Mouse (Mus musculus) CD4-positive, CD25-positive, alpha-beta regulatory T cell, adult 2 months (primary cell): ENCODE results near the gene Gm2174.

Experiments used
- DNase-seq: peaks from one replicate; pipeline ENCODE4 v3.0.0-alpha.2; 2012; ENCODE audit warnings: low read depth, low spot score

Gm2174 gene

DNA sequence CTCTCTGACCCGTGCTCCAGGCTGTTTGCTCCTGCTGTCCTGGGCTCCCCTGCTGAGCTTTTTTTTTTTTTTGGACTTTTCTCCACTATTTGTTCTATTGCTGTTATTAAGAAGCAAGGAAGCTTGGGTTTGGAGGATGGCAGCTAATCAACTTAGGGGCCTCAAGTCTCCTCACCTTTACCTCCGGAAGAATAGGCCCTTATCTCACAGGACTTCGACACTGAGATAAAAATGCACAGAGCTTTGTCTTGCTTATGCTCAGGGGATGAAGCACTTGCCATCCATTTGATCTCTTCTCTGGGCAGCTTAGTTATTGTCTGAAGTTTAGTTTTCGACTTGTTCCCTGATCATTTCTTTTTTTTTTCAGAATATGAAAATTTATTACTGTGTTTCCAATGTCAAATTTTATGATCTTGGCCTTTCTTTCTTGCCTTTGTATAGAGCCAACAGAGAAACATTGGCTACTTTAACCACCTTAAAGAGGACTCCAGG, at the start of gene Gm2174:
Gene Gm2174 (plus strand): TSS at position 442 of the 492 bp plus-strand sequence.
- no peak for DNase-seq

DNA sequence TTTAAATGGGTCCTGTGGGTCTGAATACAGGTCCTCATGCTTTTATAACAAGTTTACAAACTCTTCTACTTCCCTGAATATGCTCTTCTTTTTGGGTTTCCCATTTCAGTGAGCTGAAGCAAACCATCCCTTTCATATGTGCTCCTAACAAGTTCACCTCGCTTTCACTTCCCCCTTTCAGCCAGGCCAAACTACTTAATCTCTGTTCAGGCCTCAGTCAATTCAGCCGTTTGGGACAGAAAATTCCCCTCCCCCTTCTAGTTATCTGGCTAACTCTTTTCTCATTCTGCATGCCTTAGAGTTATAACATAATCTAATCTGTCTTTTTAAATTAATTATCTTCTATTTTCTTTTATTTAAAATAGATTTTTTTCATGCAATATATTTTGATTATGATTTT, 43.1 kb upstream of the Gm2174 start:
- no peak for DNase-seq

DNA sequence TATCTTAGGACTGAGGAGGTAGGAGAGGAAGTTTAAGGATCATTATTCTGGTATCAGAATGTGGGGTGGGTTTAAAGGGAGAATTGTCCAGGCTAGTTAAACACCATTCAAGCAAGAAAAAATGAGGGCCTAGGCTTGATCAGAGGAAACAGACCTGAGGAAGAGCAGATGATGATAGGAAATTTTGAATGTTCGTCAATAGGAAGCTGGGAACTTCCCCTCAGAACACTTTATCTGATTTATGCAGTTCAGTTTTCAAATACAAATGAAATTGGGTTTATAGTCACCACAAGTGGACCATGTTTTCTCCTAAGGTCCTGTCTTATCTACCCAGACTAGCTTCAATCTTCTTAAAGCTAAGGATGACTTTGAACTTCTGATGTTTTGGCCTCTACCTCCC, 42.3 kb upstream of the Gm2174 start:
- DNase-seq = peak; percentile 49

DNA sequence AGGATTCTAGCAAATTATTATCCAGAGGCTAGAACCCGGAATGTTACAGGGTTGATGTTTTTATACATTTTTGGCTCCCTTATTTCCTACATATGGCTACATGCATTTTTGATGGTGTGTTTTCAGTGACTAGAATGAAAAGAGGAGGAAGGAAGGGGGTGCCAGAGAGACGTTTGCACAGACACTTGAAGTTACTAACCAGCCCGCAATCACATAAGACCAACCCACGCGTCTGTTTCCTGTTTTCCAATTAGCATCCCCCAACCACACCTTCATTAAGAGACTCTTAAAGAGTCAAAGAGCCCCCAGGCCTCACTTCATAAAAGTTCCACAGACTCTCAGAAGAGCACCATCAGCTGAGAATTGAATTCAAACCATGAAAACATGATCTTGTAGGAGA, 41.6 kb upstream of the Gm2174 start:
- peak; percentile 59 for DNase-seq

- no peak for DNase-seq
These were observed 31.5 kb upstream of the Gm2174 start for GRCm38 (mm10) chrX:56416277-56416676.

GRCm38 (mm10) chrX:56417541-56417940, 30.2 kb upstream of the Gm2174 start:
- peak; percentile 56 for DNase-seq

- DNase-seq = peak; percentile 42
These were observed 17.2 kb upstream of the Gm2174 start for GRCm38 (mm10) chrX:56430601-56431000.

DNA sequence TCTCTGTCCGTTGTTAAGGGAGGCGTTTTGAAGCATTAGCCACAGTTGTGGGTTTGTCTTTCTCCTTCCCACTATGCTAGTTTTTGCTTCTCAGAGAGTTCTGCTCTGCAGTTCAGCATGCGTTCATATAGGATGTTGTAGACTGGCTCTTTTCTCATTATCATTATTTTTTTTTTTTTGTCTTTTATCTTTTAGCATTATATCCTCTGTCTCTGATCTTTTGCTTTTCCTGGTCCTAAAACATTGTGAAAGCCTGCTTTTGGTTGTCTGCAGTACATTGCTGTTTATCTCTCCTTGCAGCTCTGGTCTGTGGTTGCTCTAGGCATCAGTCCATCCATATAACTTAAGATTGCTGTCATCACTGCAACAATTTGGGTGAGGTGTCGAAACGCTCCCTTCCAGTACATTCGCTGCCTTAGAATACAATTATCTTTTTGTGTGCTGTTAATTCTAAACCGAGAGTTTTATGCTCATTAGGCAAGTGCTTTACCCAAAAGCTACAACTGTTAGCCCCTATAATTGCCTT, 11.9 kb upstream of the Gm2174 start:
- DNase-seq = no peak

- no peak for DNase-seq
These were observed 1.0 kb upstream of the Gm2174 start for GRCm38 (mm10) chrX:56446487-56447428.

- DNase-seq = peak; percentile 86
These were observed 7.1 kb downstream of the Gm2174 start, which contains the start of gene Ints6l for GRCm38 (mm10) chrX:56454671-56455371. Ints6l (plus strand) TSS chrX:56454857.

- peak; percentile 92 for DNase-seq
These were observed 7.8 kb downstream of the Gm2174 start for GRCm38 (mm10) chrX:56455372-56456246.

- DNase-seq = peak; percentile 26
These were observed 8.6 kb downstream of the Gm2174 start for GRCm38 (mm10) chrX:56456379-56456778.

GRCm38 (mm10) chrX:56462020-56462933, 14.5 kb downstream of the Gm2174 start:
- DNase-seq = peak; percentile 5

GRCm38 (mm10) chrX:56464906-56465305, 17.1 kb downstream of the Gm2174 start:
- DNase-seq = no peak

DNA sequence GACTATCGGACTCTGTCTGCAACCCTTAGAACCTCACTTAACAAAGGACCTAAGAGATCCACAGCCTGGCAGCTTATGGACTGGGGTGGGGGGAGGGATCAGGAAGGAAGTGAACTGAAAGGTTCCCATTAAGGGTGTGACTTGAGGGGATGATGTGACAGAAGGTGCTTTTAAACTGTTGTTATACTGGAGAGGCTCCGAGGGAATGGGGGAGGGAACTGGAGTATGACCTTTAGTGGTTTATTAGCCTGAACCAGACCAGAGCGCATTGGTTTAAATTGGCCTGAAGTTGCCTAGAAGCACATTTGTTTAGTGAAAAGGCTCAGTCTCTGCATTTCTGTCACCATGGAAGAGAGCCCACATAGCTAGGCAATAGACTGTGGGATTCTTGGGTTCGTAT, 19.9 kb downstream of the Gm2174 start:
- DNase-seq = no peak

GRCm38 (mm10) chrX:56468422-56468821, 20.7 kb downstream of the Gm2174 start:
- no peak for DNase-seq

- DNase-seq = no peak
These were observed 26.3 kb downstream of the Gm2174 start for GRCm38 (mm10) chrX:56474035-56474434.

DNA sequence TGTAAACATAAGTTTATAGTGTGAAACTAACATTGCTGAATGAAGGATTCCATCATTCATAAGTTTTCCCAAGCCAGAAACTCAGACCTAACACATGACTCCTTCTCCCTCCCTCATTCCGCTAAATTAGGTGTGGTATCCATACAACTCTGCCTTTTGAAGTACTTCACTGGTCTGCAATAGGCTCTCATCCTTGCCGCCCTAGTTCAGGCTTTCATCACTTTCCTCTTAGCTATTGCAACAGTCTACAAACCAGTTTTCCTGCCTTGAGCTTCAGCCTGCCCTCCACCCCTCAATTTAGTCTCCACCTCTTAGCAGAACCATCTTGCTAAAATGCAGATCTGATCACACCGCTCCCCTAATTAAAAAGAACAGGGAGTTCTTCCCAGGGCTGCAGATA, 29.8 kb downstream of the Gm2174 start:
- DNase-seq = no peak

DNA sequence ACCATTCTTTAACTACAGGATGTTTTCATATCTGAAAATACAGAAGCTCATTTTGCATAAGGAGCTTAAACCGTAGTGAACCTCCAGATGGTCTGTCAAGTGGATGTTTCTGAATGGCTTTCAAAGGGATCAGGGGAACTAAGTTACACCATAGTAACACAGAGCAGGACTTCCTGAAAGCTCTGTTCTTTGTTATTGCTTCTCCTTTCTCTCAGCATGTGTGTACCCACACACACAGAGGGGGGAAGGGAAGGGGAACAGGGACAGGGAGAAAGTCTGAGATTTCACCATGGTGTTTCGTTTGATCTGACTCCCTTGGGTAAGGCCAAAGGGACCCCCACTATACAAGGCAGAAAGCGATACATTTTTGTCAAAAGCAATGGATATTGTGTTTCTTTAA, 34.1 kb downstream of the Gm2174 start:
- DNase-seq = no peak

DNA sequence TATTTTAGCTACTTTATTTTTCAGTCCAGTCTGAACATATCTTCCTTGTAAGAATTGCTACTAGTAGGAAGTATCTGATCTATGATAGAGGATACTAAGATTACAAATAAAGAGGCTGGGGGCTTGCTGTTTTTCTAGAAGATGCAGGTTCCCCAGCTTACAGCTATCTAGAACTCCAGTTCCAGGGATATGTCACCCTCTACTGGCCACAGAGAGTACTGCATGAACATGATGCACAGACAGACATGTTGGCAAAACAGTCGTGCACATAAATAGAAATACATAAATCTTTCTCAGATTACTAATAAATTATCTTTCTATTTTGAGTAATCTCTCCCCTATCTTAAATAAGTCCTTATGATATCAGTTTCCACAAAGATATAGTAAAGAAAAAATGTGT, 42.0 kb downstream of the Gm2174 start:
- DNase-seq = peak; percentile 83
